Mouse (Mus musculus): ENCODE measurements around the gene Commd9. TPM values are rescaled to one million over a fixed set of nuclear protein-coding genes. Genes with fewer than 3 reads are reported as not detected.

Commd9 gene
- polyA plus RNA-seq, 1 experiment from 2014 or later = 106 TPM

GRCm38 (mm10) chr2:101888886-101889285, 2.8 kb downstream of the Commd9 start:
- 93% methylated on average over 8 of the region's 8 CpGs for WGBS
- no peaks in the 10 kb centered on the region for H3K9me3 ChIP-seq
- no peaks in the 10 kb centered on the region for H3K36me3 ChIP-seq
- no peak overlapping the region for H3K4me2 ChIP-seq (replicated peaks)
- H3K9ac ChIP-seq (replicated peaks) = no peak overlapping the region
- no peaks in the 10 kb centered on the region for H3K27me3 ChIP-seq
- ATAC-seq (replicated peaks) = no peak
- peaks cover 12% of the 10 kb centered on the region for H3K4me1 ChIP-seq
- H3K27ac ChIP-seq (replicated peaks) = no peak overlapping the region
- H3K4me3 ChIP-seq = no peak overlapping the region

GRCm38 (mm10) chr2:101891143-101891542, 5.1 kb downstream of the Commd9 start:
- Histone ChIP-seq H3K9ac (replicated peaks) (no peak overlapping the region), H3K4me1 (peaks cover 9% of the 10 kb centered on the region), H3K27ac (replicated peaks) (no peak overlapping the region), H3K9me3 (no peaks in the 10 kb centered on the region), H3K4me3 (no peak overlapping the region), H3K4me2 (replicated peaks) (no peak overlapping the region), H3K36me3 (no peaks in the 10 kb centered on the region), H3K27me3 (no peaks in the 10 kb centered on the region)
- no peak for ATAC-seq (replicated peaks)
- WGBS = 66% methylated on average over 7 of the region's 7 CpGs

- Histone ChIP-seq H3K27ac (replicated peaks) (no peak overlapping the region), H3K36me3 (0 out of 2 replicates have a peak, but pooled peaks cover 2% of the 10 kb centered on the region), H3K9me3 (no peaks in the 10 kb centered on the region), H3K4me2 (replicated peaks) (no peak overlapping the region), H3K9ac (replicated peaks) (no peak overlapping the region), H3K4me3 (no peak overlapping the region), H3K27me3 (no peaks in the 10 kb centered on the region), H3K4me1 (no peaks in the 10 kb centered on the region)
- WGBS = 91% methylated on average over 3 of the region's 3 CpGs
- ATAC-seq (replicated peaks) = no peak
These were observed 8.1 kb downstream of the Commd9 start for GRCm38 (mm10) chr2:101894126-101894525.

- 85% methylated on average over 10 of the region's 10 CpGs for WGBS
- H3K4me1 ChIP-seq = no peaks in the 10 kb centered on the region
- ATAC-seq (replicated peaks) = no peak
- 0 out of 2 replicates have a peak, but pooled peaks cover 4% of the 10 kb centered on the region for H3K36me3 ChIP-seq
- H3K4me3 ChIP-seq = no peak overlapping the region
- no peak overlapping the region for H3K4me2 ChIP-seq (replicated peaks)
- H3K27ac ChIP-seq (replicated peaks) = no peak overlapping the region
- H3K9ac ChIP-seq (replicated peaks) = no peak overlapping the region
- no peaks in the 10 kb centered on the region for H3K9me3 ChIP-seq
- no peaks in the 10 kb centered on the region for H3K27me3 ChIP-seq
These were observed 10.6 kb downstream of the Commd9 start for GRCm38 (mm10) chr2:101896425-101897204.

- Histone ChIP-seq H3K4me1 (peaks cover 10% of the 10 kb centered on the region), H3K36me3 (0 out of 2 replicates have a peak, but pooled peaks cover 5% of the 10 kb centered on the region), H3K9me3 (no peaks in the 10 kb centered on the region), H3K27ac (replicated peaks) (no peak overlapping the region), H3K9ac (replicated peaks) (no peak overlapping the region), H3K4me2 (replicated peaks) (no peak overlapping the region), H3K4me3 (no peak overlapping the region), H3K27me3 (no peaks in the 10 kb centered on the region)
- whole genome bisulfite sequencing = 77% methylated on average over 4 of the region's 4 CpGs
- ATAC-seq (replicated peaks) = no peak
These were observed 16.1 kb downstream of the Commd9 start for GRCm38 (mm10) chr2:101902196-101902595.

- Histone ChIP-seq H3K27me3 (no peaks in the 10 kb centered on the region), H3K9me3 (no peaks in the 10 kb centered on the region), H3K4me2 (replicated peaks) (peak overlapping the region; percentile 41), H3K36me3 (0 out of 2 replicates have a peak, but pooled peaks cover 3% of the 10 kb centered on the region), H3K4me1 (peaks cover 12% of the 10 kb centered on the region), H3K4me3 (peak overlapping the region; percentile 19), H3K9ac (replicated peaks) (peak overlapping the region; percentile 29), H3K27ac (replicated peaks) (no peak overlapping the region; the same call in 1 of the 2 replicates)
- peak; percentile 81 for ATAC-seq (replicated peaks)
- 17% methylated on average over 21 of the region's 21 CpGs for WGBS
These were observed 19.7 kb downstream of the Commd9 start for GRCm38 (mm10) chr2:101905534-101906378.

- Histone ChIP-seq H3K4me3 (no peak overlapping the region), H3K27me3 (no peaks in the 10 kb centered on the region), H3K27ac (replicated peaks) (no peak overlapping the region; the same call in 1 of the 2 replicates), H3K9me3 (no peaks in the 10 kb centered on the region), H3K4me1 (peaks cover 12% of the 10 kb centered on the region), H3K4me2 (replicated peaks) (peak overlapping the region; percentile 41), H3K9ac (replicated peaks) (no peak overlapping the region), H3K36me3 (0 out of 2 replicates have a peak, but pooled peaks cover 3% of the 10 kb centered on the region)
- peak; percentile 60 for ATAC-seq (replicated peaks)
- 50% methylated on average over 5 of the region's 5 CpGs for WGBS
These were observed 20.3 kb downstream of the Commd9 start for GRCm38 (mm10) chr2:101906379-101906690.

- no peak overlapping the region for H3K4me3 ChIP-seq
- no peaks in the 10 kb centered on the region for H3K27me3 ChIP-seq
- peaks cover 12% of the 10 kb centered on the region for H3K4me1 ChIP-seq
- H3K9me3 ChIP-seq = no peaks in the 10 kb centered on the region
- no peak overlapping the region for H3K9ac ChIP-seq (replicated peaks)
- 70% methylated on average over 10 of the region's 10 CpGs for WGBS
- ATAC-seq (replicated peaks) = no peak
- no peaks in the 10 kb centered on the region for H3K36me3 ChIP-seq
- H3K27ac ChIP-seq (replicated peaks) = no peak overlapping the region
- H3K4me2 ChIP-seq (replicated peaks) = no peak overlapping the region
These were observed 21.5 kb downstream of the Commd9 start for GRCm38 (mm10) chr2:101907386-101908022.

GRCm38 (mm10) chr2:101908773-101909172, 22.7 kb downstream of the Commd9 start:
- no peak overlapping the region for H3K9ac ChIP-seq (replicated peaks)
- WGBS = 69% methylated on average over 13 of the region's 13 CpGs
- H3K27ac ChIP-seq (replicated peaks) = no peak overlapping the region
- ATAC-seq (replicated peaks) = no peak
- no peaks in the 10 kb centered on the region for H3K36me3 ChIP-seq
- H3K4me1 ChIP-seq = peaks cover 12% of the 10 kb centered on the region
- no peaks in the 10 kb centered on the region for H3K27me3 ChIP-seq
- no peak overlapping the region for H3K4me2 ChIP-seq (replicated peaks)
- H3K9me3 ChIP-seq = no peaks in the 10 kb centered on the region
- no peak overlapping the region for H3K4me3 ChIP-seq

GRCm38 (mm10) chr2:101909326-101910080, 23.5 kb downstream of the Commd9 start:
- H3K4me1 ChIP-seq = peaks cover 12% of the 10 kb centered on the region
- no peak overlapping the region for H3K27ac ChIP-seq (replicated peaks)

GRCm38 (mm10) chr2:101918518-101918917, 32.5 kb downstream of the Commd9 start:
- WGBS = 81% methylated on average over 7 of the region's 7 CpGs
- H3K4me3 ChIP-seq = no peak overlapping the region
- H3K27ac ChIP-seq (replicated peaks) = no peak overlapping the region
- no peaks in the 10 kb centered on the region for H3K9me3 ChIP-seq
- no peak overlapping the region for H3K4me2 ChIP-seq (replicated peaks)
- no peak for ATAC-seq (replicated peaks)
- no peaks in the 10 kb centered on the region for H3K36me3 ChIP-seq
- H3K4me1 ChIP-seq = peaks cover 6% of the 10 kb centered on the region
- H3K27me3 ChIP-seq = no peaks in the 10 kb centered on the region
- H3K9ac ChIP-seq (replicated peaks) = no peak overlapping the region

More at GRCm38 (mm10) chr2:101909326-101910080, 23.5 kb downstream of the Commd9 start:
- Histone ChIP-seq H3K4me3 (no peak overlapping the region), H3K9me3 (no peaks in the 10 kb centered on the region), H3K9ac (replicated peaks) (no peak overlapping the region), H3K4me2 (replicated peaks) (no peak overlapping the region), H3K36me3 (no peaks in the 10 kb centered on the region), H3K27me3 (no peaks in the 10 kb centered on the region)
- no peak for ATAC-seq (replicated peaks)
- 84% methylated on average over 15 of the region's 15 CpGs for WGBS

All from forebrain, embryonic 15.5 days (tissue).